Comparison of ENCODE assay signal across 8 mouse cellular contexts in genomic region chr15:78528726-78529411, GRCm38 (mm10). TPM values are rescaled to one million over a fixed set of nuclear protein-coding genes. Genes with fewer than 3 reads are reported as not detected.
DNase-seq lines count a peak whose midpoint lies in the region; ATAC-seq and TF ChIP-seq lines count a peak whose summit lies in the region.

No protein-coding gene starts in this region.

- H3K4me2 ChIP-seq in forebrain, postnatal 0 days (ENCODE audit: low read depth): peak overlapping the region; percentile 45
- peak overlapping the region; percentile 82 for H3K4me2 ChIP-seq in intestine, embryonic 14.5 days (ENCODE audit: low read length)
- H3K4me2 ChIP-seq in liver, postnatal 0 days (ENCODE audit: low read depth, low read length): peak overlapping the region; percentile 68

- H3K9me3 ChIP-seq in forebrain, postnatal 0 days (ENCODE audit: low read length): no peaks in the 10 kb centered on the region
- no peaks in the 10 kb centered on the region for H3K9me3 ChIP-seq in intestine, embryonic 14.5 days (ENCODE audit: control insufficient read depth, low read length)
- H3K9me3 ChIP-seq in liver, postnatal 0 days (ENCODE audit: low read length): no peaks in the 10 kb centered on the region

- H3K4me1 ChIP-seq in forebrain, postnatal 0 days (ENCODE audit: insufficient read depth): peaks cover 5% of the 10 kb centered on the region; the same call in 1 of the 2 replicates
- H3K4me1 ChIP-seq in intestine, embryonic 14.5 days (replicated peaks; ENCODE audit: control insufficient read depth, insufficient read depth, low read length): peaks cover 26% of the 10 kb centered on the region
- peaks cover 23% of the 10 kb centered on the region for H3K4me1 ChIP-seq in liver, postnatal 0 days (ENCODE audit: insufficient read depth)

- H3K27me3 ChIP-seq in forebrain, postnatal 0 days (ENCODE audit: insufficient read depth, low read length): no peaks in the 10 kb centered on the region
- no peaks in the 10 kb centered on the region for H3K27me3 ChIP-seq in intestine, embryonic 14.5 days (replicated peaks; ENCODE audit: control insufficient read depth, insufficient read depth, low read length)
- H3K27me3 ChIP-seq in liver, postnatal 0 days (ENCODE audit: insufficient read depth, low read length): no peaks in the 10 kb centered on the region

- no peak for TF ChIP-seq EP300 in liver, postnatal 0 days (IDR thresholded peaks at IDR 0.05; ENCODE audit: low read depth)

- H3K9ac ChIP-seq in forebrain, postnatal 0 days: peak overlapping the region; percentile 42; the same call in 1 of the 2 replicates
- H3K9ac ChIP-seq in intestine, embryonic 14.5 days (ENCODE audit: low read length): peak overlapping the region; percentile 55
- peak overlapping the region; percentile 51 for H3K9ac ChIP-seq in liver, postnatal 0 days (replicated peaks)

- intact Hi-C loops in left cerebral cortex, postnatal 25 days (cut with DNase I): no loop called here

- TF ChIP-seq CTCF in forebrain, postnatal 0 days (IDR thresholded peaks at IDR 0.05; ENCODE audit: low read depth): no peak
- TF ChIP-seq CTCF in liver, postnatal 0 days (IDR thresholded peaks at IDR 0.05; ENCODE audit: low read depth): no peak

- peak; percentile 22 for DNase-seq in thymus, postnatal 14 days
- DNase-seq in thymus, adult 18-20 months: no peak
- no peak for DNase-seq in forebrain, postnatal 0 days
- peak; percentile 70 for DNase-seq in intestine, embryonic 14.5 days (ENCODE audit: low spot score)
- DNase-seq in liver, postnatal 0 days: no peak
- peak; percentile 26 for DNase-seq in thymus, postnatal 25 days
- DNase-seq in left cerebral cortex, postnatal 25 days (ENCODE audit: low spot score in 2 of 2): no peak
- no peak for DNase-seq in frontal cortex, postnatal 14 days (ENCODE audit: low spot score in 2 of 2)

- peak overlapping the region; percentile 47; the same call in 1 of the 2 replicates for H3K27ac ChIP-seq in forebrain, postnatal 0 days (ENCODE audit: low read depth, low read length)
- H3K27ac ChIP-seq in intestine, embryonic 14.5 days (ENCODE audit: low read depth): peak overlapping the region; percentile 78
- peak overlapping the region; percentile 49; the same call in 1 of the 2 replicates for H3K27ac ChIP-seq in liver, postnatal 0 days (ENCODE audit: low read depth)

- no peaks in the 10 kb centered on the region for H3K36me3 ChIP-seq in forebrain, postnatal 0 days (ENCODE audit: insufficient read depth)
- peaks cover 6% of the 10 kb centered on the region; the same call in 1 of the 2 replicates for H3K36me3 ChIP-seq in intestine, embryonic 14.5 days (ENCODE audit: control insufficient read depth, insufficient read depth, low read length)
- H3K36me3 ChIP-seq in liver, postnatal 0 days (replicated peaks; ENCODE audit: insufficient read depth, low read length): no peaks in the 10 kb centered on the region

- H3K4me3 ChIP-seq in forebrain, postnatal 0 days (ENCODE audit: low read depth, low read length): peak overlapping the region; percentile 21
- peak overlapping the region; percentile 40 for H3K4me3 ChIP-seq in intestine, embryonic 14.5 days (ENCODE audit: low read depth, low read length)
- H3K4me3 ChIP-seq in liver, postnatal 0 days (ENCODE audit: low read depth, low read length): peak overlapping the region; percentile 35

- 47% methylated on average over 11 of the region's 11 CpGs for WGBS in forebrain, postnatal 0 days
- 36% methylated on average over 11 of the region's 11 CpGs for WGBS in intestine, embryonic 14.5 days
- 25% methylated on average over 11 of the region's 11 CpGs for WGBS in liver, postnatal 0 days (ENCODE audit: insufficient replicate concordance)

- no peak for ATAC-seq in forebrain, postnatal 0 days
- 0 out of 2 replicates have a peak, but pooled peaks have one; percentile 3 for ATAC-seq in intestine, embryonic 14.5 days (replicated peaks; ENCODE audit: low FRiP score, low TSS enrichment, low read depth)
- no peak for ATAC-seq in liver, postnatal 0 days

RNA-seq across cellular contexts. Expression of gene C1qtnf6, which starts 2.3 kb away (rescaled TPM):
- 2.0 and 4.0 TPM in 2 replicates for total RNA-seq in forebrain, postnatal 0 days (2014; rRNA removed)
- polyA plus RNA-seq in forebrain, postnatal 0 days (2015; fragmentation: Nextera tagmentation; extraction: Ambion mirVana): 9.6 and 10.2 TPM in 2 replicates
- 30.1 and 34.9 TPM in 2 replicates for polyA plus RNA-seq in intestine, embryonic 14.5 days (2014; fragmentation: Nextera tagmentation; extraction: Ambion mirVana)
- polyA plus RNA-seq in liver, postnatal 0 days (2015; fragmentation: Nextera tagmentation; extraction: Ambion mirVana): 4.3 and 4.4 TPM in 2 replicates
- 1 to 10 TPM; 3.2 to 3.3 TPM for total RNA-seq in left cerebral cortex, postnatal 25 days (2021)

RNA-seq across cellular contexts. Expression of gene Sstr3, which starts 15.6 kb away (rescaled TPM):
- 2.8 and 3.3 TPM in 2 replicates for total RNA-seq in forebrain, postnatal 0 days (2014; rRNA removed)
- 0.71 and 0.73 TPM in 2 replicates for polyA plus RNA-seq in forebrain, postnatal 0 days (2015; fragmentation: Nextera tagmentation; extraction: Ambion mirVana)
- 0.22 TPM in 1 of 2 replicates, not detected in the other for polyA plus RNA-seq in intestine, embryonic 14.5 days (2014; fragmentation: Nextera tagmentation; extraction: Ambion mirVana)
- not detected in 2 replicates for polyA plus RNA-seq in liver, postnatal 0 days (2015; fragmentation: Nextera tagmentation; extraction: Ambion mirVana)
- 10 to 100 TPM; 19.8 to 22.0 TPM for total RNA-seq in left cerebral cortex, postnatal 25 days (2021)

RNA-seq across cellular contexts. Expression of gene Il2rb, which starts 33.8 kb away (rescaled TPM):
- total RNA-seq in forebrain, postnatal 0 days (2014; rRNA removed): 0.14 TPM in 1 of 2 replicates, not detected in the other
- polyA plus RNA-seq in forebrain, postnatal 0 days (2015; fragmentation: Nextera tagmentation; extraction: Ambion mirVana): 0.03 and 0.22 TPM in 2 replicates
- 0.66 and 1.1 TPM in 2 replicates for polyA plus RNA-seq in intestine, embryonic 14.5 days (2014; fragmentation: Nextera tagmentation; extraction: Ambion mirVana)
- polyA plus RNA-seq in liver, postnatal 0 days (2015; fragmentation: Nextera tagmentation; extraction: Ambion mirVana): 2.0 and 2.1 TPM in 2 replicates
- under 1 TPM in 1 of 2 experiments, not detected in 1; 0.23 TPM for total RNA-seq in left cerebral cortex, postnatal 25 days (2021)

RNA-seq across cellular contexts. Expression of gene Rac2, which starts 43.7 kb away (rescaled TPM):
- 1.1 and 1.4 TPM in 2 replicates for total RNA-seq in forebrain, postnatal 0 days (2014; rRNA removed)
- 5.9 and 6.5 TPM in 2 replicates for polyA plus RNA-seq in forebrain, postnatal 0 days (2015; fragmentation: Nextera tagmentation; extraction: Ambion mirVana)
- polyA plus RNA-seq in intestine, embryonic 14.5 days (2014; fragmentation: Nextera tagmentation; extraction: Ambion mirVana): 16.7 and 17.5 TPM in 2 replicates
- 120 and 127 TPM in 2 replicates for polyA plus RNA-seq in liver, postnatal 0 days (2015; fragmentation: Nextera tagmentation; extraction: Ambion mirVana)
- total RNA-seq in left cerebral cortex, postnatal 25 days (2021): 1 to 10 TPM; 1.9 to 2.9 TPM

Comparison
In these comparisons a context has a peak if more than half of its experiments do, and no peak if none do; other contexts are left out.
1. DNase-seq: peak in thymus, postnatal 14 days (single experiment), intestine, embryonic 14.5 days (single experiment) and thymus, postnatal 25 days (single experiment); none in thymus, adult 18-20 months (0 of 2), forebrain, postnatal 0 days (single experiment), liver, postnatal 0 days (single experiment), left cerebral cortex, postnatal 25 days (0 of 2) and frontal cortex, postnatal 14 days (0 of 2).
2. Peak in every context shown above with its lines, with median percentiles within 50 percentile points of each other: H3K27ac ChIP-seq, H3K4me2 ChIP-seq, H3K4me3 ChIP-seq and H3K9ac ChIP-seq.